Mouse (Mus musculus): ENCODE results near the gene Gm2431. TPM values are rescaled to one million over a fixed set of nuclear protein-coding genes. Genes with fewer than 3 reads are reported as not detected.
A peak's percentile ranks its signal among the peaks of the same experiment; 100 is the strongest.
"Not testable (repeated sequence)": the region's sequence is repeated elsewhere in the genome, so short reads cannot be mapped to it uniquely, and the experiment has no call there.

The Gm2431 gene
- polyA plus RNA-seq, 1 experiment, result not detected

- TF ChIP-seq POLR2A (IDR thresholded peaks at IDR 0.05; ENCODE audit: borderline replicate concordance, low read depth, low read length) (no peak), CTCF (IDR thresholded peaks at IDR 0.05; ENCODE audit: low read depth, low read length) (no peak)
- Histone ChIP-seq H3K4me1 (ENCODE audit: control insufficient read depth, insufficient read depth, low read length) (0 out of 2 replicates have a peak, but pooled peaks cover 2% of the 10 kb centered on the region), H3K4me3 (ENCODE audit: insufficient read depth, low read length) (peak overlapping the region; percentile 66), H3K27ac (ENCODE audit: insufficient read depth, low read depth, low read length) (peak overlapping the region; percentile 21; the same call in 1 of the 2 replicates)
These were observed 26.0 kb upstream of the Gm2431 start for GRCm38 (mm10) chr7:142284023-142284591.

GRCm38 (mm10) chr7:142282847-142283246 lies 24.7 kb upstream of the Gm2431 start:
- not testable (repeated sequence) for H3K27ac ChIP-seq (ENCODE audit: insufficient read depth, low read depth, low read length); H3K4me1 ChIP-seq (ENCODE audit: control insufficient read depth, insufficient read depth, low read length); H3K4me3 ChIP-seq (ENCODE audit: insufficient read depth, low read length)

- not testable (repeated sequence) for H3K4me3 ChIP-seq (ENCODE audit: insufficient read depth, low read length); H3K4me1 ChIP-seq (ENCODE audit: control insufficient read depth, insufficient read depth, low read length); H3K27ac ChIP-seq (ENCODE audit: insufficient read depth, low read depth, low read length)
These were observed 21.1 kb upstream of the Gm2431 start for GRCm38 (mm10) chr7:142279291-142279690.

- not testable (repeated sequence) for H3K27ac ChIP-seq (ENCODE audit: insufficient read depth, low read depth, low read length); H3K4me3 ChIP-seq (ENCODE audit: insufficient read depth, low read length); H3K4me1 ChIP-seq (ENCODE audit: control insufficient read depth, insufficient read depth, low read length)
- TF ChIP-seq CTCF (IDR thresholded peaks at IDR 0.05; ENCODE audit: low read depth, low read length), result 0 out of 2 replicates have a peak, but pooled peaks have one; percentile 21
These were observed 20.0 kb upstream of the Gm2431 start for GRCm38 (mm10) chr7:142278183-142278582.

- not testable (repeated sequence) for H3K27ac ChIP-seq (ENCODE audit: insufficient read depth, low read depth, low read length); H3K4me3 ChIP-seq (ENCODE audit: insufficient read depth, low read length); H3K4me1 ChIP-seq (ENCODE audit: control insufficient read depth, insufficient read depth, low read length)
These were observed 16.1 kb upstream of the Gm2431 start, which contains the start of gene Gm4559 for GRCm38 (mm10) chr7:142274263-142274662. TSS of gene Gm4559 (minus strand) at chr7:142274363.

- no peak overlapping the region for H3K27ac ChIP-seq (ENCODE audit: insufficient read depth, low read depth, low read length)
- no peak overlapping the region for H3K4me3 ChIP-seq (ENCODE audit: insufficient read depth, low read length)
- H3K4me1 ChIP-seq (ENCODE audit: control insufficient read depth, insufficient read depth, low read length), result no peaks in the 10 kb centered on the region
- TF ChIP-seq POLR2A (IDR thresholded peaks at IDR 0.05; ENCODE audit: borderline replicate concordance, low read depth, low read length) (no peak), CTCF (IDR thresholded peaks at IDR 0.05; ENCODE audit: low read depth, low read length) (peak; percentile 46; the same call in 1 of the 2 replicates)
These were observed 2.6 kb downstream of the Gm2431 start for GRCm38 (mm10) chr7:142255517-142255916.

GRCm38 (mm10) chr7:142249824-142250223 lies 8.3 kb downstream of the Gm2431 start:
- no peak overlapping the region for H3K27ac ChIP-seq (ENCODE audit: insufficient read depth, low read depth, low read length)
- H3K4me3 ChIP-seq (ENCODE audit: insufficient read depth, low read length), result no peak overlapping the region
- no peaks in the 10 kb centered on the region for H3K4me1 ChIP-seq (ENCODE audit: control insufficient read depth, insufficient read depth, low read length)
- TF ChIP-seq POLR2A (IDR thresholded peaks at IDR 0.05; ENCODE audit: borderline replicate concordance, low read depth, low read length), result no peak
- peak; percentile 30; the same call in 1 of the 2 replicates for TF ChIP-seq CTCF (IDR thresholded peaks at IDR 0.05; ENCODE audit: low read depth, low read length)

GRCm38 (mm10) chr7:142240978-142241377 lies 17.2 kb downstream of the Gm2431 start, which contains the start of gene Gm40460:
TSS of gene Gm40460 (minus strand) at chr7:142241078.
- no peaks in the 10 kb centered on the region for H3K4me1 ChIP-seq (ENCODE audit: control insufficient read depth, insufficient read depth, low read length)
- H3K27ac ChIP-seq (ENCODE audit: insufficient read depth, low read depth, low read length), result no peak within 1 kb of the TSS
- no peak for TF ChIP-seq CTCF (IDR thresholded peaks at IDR 0.05; ENCODE audit: low read depth, low read length)
- no peak for TF ChIP-seq POLR2A (IDR thresholded peaks at IDR 0.05; ENCODE audit: borderline replicate concordance, low read depth, low read length)
- no peak within 1 kb of the TSS for H3K4me3 ChIP-seq (ENCODE audit: insufficient read depth, low read length)

- no peak overlapping the region for H3K27ac ChIP-seq (ENCODE audit: insufficient read depth, low read depth, low read length)
- H3K4me3 ChIP-seq (ENCODE audit: insufficient read depth, low read length), result no peak overlapping the region
- TF ChIP-seq POLR2A (IDR thresholded peaks at IDR 0.05; ENCODE audit: borderline replicate concordance, low read depth, low read length) (no peak), CTCF (IDR thresholded peaks at IDR 0.05; ENCODE audit: low read depth, low read length) (no peak)
- no peaks in the 10 kb centered on the region for H3K4me1 ChIP-seq (ENCODE audit: control insufficient read depth, insufficient read depth, low read length)
These were observed 26.6 kb downstream of the Gm2431 start for GRCm38 (mm10) chr7:142231540-142231939.

- H3K27ac ChIP-seq (ENCODE audit: insufficient read depth, low read depth, low read length); H3K4me1 ChIP-seq (ENCODE audit: control insufficient read depth, insufficient read depth, low read length); H3K4me3 ChIP-seq (ENCODE audit: insufficient read depth, low read length): not testable (repeated sequence)
These were observed 28.3 kb downstream of the Gm2431 start, which contains the start of gene Krtap5-5 for GRCm38 (mm10) chr7:142229871-142230270. TSS of gene Krtap5-5 (minus strand) at chr7:142229971.

GRCm38 (mm10) chr7:142224518-142224917 lies 33.6 kb downstream of the Gm2431 start:
- no peak for TF ChIP-seq POLR2A (IDR thresholded peaks at IDR 0.05; ENCODE audit: borderline replicate concordance, low read depth, low read length)
- Histone ChIP-seq H3K4me1 (ENCODE audit: control insufficient read depth, insufficient read depth, low read length) (no peaks in the 10 kb centered on the region), H3K4me3 (ENCODE audit: insufficient read depth, low read length) (no peak overlapping the region), H3K27ac (ENCODE audit: insufficient read depth, low read depth, low read length) (no peak overlapping the region)

GRCm38 (mm10) chr7:142212136-142212535 lies 46.0 kb downstream of the Gm2431 start:
- H3K27ac ChIP-seq (ENCODE audit: insufficient read depth, low read depth, low read length); H3K4me3 ChIP-seq (ENCODE audit: insufficient read depth, low read length); H3K4me1 ChIP-seq (ENCODE audit: control insufficient read depth, insufficient read depth, low read length): not testable (repeated sequence)

All from bone marrow macrophage, adult 2 months (primary cell).